Mouse (Mus musculus) right cerebral cortex, postnatal 10 days (tissue): ENCODE measurements around the gene Mtmr14.

Experiments used
- DNase-seq, 2 experiments: peaks; one replicate each; pipeline ENCODE4 v3.0.0; 2021; ENCODE audit warnings: low spot score in 2 of 2

Mtmr14 gene

GRCm38 (mm10) chr6:113330547-113330946, 92.9 kb downstream of the Mtmr14 start:
- no peak for DNase-seq
